Mouse (Mus musculus) CD8-positive naive resting alpha-beta T cell, adult 2 months (primary cell): ENCODE measurements around the gene Id4.

Experiments
- DNase-seq, 2 experiments: peaks; one replicate each; pipeline ENCODE4 v3.0.0; 2022; ENCODE audit warnings: low read depth in 2 of 2, low spot score in 2 of 2

Id4 gene

DNA sequence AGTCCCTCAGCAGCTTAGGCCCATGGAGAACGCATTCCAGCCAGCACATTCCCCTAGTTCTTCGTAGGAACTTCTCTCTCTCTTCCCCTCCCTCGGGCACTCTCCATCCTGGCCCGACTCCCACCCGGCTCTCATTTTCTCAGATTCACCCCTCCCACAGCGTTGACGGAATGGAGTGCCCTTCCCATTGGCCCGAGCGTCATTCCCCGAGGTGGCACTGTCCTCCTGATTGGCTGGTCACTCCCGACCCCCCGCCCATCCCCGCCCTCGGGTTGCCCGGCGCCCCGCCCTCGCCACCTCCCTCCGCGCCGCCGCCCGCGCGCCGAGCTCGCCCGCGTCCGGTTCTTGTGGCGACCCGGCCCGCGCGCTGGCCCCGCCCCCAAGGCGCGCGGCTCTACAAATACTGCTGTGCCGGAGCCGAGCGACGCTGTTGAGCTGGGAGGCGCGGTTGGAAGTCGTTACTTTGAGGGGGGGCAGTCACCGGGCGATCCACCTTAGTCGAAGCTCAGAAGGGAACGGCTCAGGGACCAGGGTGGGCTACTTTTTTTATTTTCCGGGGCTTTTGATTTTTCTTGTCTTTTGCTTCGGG, at the start of gene Id4:
TSS of gene Id4 (plus strand) at position 539 of the 589 bp plus-strand sequence.
- no peak for DNase-seq

DNA sequence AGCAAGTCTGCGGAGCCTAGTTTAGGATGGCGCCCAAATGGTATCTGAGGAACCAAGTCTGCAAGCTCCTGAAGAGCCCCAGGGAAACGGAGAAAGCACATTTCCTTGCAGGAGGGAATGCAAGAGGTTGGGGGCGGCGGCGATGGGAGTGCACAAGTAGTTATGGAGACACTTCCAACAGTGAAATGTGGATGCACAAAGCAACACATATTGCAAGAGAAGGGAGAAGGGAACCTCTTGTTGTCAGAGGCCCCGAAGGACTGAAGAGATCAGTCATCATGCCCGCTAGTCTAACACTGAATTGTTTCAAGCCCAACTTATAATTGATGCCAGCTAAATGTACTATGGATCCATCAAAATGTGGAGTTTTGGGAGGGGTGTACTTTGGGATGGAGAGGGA, 33.9 kb upstream of the Id4 start:
- DNase-seq, result no peak

DNA sequence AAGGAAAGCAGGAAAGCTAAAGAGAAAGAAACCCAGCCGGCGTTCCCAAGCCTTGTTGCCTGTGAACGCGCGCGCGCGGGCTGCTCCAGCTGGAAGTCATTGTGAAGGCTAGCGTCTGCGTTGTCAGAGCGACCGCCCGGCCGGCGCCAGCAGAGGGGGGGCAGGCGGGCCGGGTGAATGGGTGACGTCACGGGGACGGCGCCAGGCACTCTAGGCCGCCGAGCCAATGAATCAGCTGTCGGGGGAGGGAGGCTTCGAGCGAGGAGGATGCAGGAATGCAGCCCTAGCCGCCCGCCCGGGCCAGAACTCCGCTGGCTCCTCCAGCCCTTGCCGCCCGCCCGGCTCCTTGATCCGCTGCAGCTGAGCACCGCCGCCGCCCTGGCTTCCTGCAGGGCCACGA, 33.3 kb upstream of the Id4 start:
- DNase-seq, result no peak

DNA sequence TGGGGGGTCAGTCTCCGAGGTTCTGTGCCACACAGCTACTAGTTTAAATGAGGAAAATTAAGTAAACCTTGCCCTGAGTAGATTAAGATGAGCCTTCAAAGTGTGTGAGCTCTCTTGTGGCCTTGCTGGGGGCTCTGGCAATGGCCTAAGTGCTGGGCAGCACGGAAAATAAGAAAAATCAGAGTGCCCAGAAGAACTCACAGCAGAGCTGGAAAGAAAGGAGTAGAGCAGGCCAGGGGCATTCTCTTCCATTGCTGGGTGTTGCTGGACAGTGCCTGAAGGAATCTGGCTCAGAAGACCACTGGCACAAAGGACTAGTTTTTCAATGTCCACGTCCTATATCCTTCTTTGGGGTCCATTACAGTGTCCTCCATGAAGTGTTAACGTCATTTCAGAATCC, 32.9 kb upstream of the Id4 start:
- DNase-seq, result no peak

DNA sequence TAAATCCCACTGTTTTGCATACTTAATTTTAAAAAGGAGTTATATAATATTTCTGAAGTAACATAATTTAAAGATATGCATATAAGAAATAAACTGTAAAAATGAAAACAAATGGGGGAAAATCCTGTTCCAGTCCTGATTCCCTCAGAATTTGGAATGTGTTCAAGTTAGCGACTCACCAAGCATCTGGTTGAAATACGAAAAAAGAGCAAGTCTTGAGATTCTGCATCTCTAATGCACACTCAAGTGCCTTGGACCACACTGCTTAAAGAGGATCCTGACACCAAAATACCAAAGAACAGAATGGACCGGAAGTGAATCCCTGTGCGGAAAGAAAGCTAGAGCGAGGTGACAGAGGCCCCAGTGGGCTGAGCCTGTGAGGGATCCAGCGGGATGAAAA, 30.0 kb upstream of the Id4 start:
- no peak for DNase-seq

DNA sequence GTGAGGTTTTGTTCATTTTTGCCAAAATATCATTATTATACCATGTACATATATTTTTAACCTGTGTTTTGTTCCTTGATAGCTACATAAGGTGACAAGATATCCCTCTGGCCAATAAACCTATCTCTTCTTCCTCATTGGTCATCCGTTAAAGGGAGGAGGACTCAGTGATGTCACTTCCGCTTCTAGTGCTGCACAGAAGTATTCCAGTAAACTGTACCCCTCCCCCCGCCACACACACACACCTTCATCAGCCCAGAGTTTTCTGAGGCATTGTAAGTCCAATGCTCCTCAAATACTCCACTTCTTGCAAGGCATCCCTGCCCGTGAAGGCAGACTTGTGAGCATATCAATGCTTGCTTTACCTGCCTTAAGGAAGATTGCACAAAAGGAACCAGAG, 24.6 kb upstream of the Id4 start:
- DNase-seq, result no peak

DNA sequence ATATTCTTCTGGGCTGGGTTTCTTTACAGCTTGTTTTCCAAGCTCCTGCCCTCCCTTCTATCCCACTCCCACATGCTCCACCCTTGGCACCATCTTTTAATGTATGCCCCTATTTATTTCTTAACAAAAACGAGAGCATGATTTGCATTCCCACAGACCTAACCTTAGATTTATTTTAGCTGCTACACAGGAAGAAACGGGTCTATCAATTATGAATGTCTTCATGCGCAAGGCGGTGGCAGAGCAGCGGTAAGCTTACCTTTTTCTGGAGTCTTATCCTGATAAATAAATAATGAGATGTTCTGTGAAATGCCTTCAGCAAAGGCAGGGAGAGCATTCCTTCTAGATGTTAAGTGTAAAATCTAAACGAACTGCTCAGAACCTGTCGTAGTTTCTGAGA, 24.2 kb upstream of the Id4 start:
- DNase-seq, result no peak

DNA sequence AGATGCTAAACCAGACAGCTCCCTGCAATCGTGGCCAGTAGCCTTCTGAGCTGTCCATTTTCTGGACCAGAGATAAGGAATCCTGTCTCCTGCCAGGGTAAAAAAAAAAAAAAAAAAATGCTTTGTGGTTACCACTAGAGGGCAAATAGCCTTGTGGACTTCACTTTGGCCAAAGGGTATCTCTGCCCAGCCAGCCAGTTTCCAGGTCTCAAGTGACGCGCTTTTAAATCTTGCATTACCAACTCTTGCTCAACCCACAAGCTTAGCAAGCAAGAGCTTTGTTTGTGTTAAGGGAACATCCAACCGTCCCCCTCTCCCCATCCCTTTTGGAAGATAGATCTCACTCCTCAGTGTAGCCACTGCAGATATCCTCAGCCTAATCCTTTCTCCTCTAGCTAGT, 23.5 kb upstream of the Id4 start:
- no peak for DNase-seq

DNA sequence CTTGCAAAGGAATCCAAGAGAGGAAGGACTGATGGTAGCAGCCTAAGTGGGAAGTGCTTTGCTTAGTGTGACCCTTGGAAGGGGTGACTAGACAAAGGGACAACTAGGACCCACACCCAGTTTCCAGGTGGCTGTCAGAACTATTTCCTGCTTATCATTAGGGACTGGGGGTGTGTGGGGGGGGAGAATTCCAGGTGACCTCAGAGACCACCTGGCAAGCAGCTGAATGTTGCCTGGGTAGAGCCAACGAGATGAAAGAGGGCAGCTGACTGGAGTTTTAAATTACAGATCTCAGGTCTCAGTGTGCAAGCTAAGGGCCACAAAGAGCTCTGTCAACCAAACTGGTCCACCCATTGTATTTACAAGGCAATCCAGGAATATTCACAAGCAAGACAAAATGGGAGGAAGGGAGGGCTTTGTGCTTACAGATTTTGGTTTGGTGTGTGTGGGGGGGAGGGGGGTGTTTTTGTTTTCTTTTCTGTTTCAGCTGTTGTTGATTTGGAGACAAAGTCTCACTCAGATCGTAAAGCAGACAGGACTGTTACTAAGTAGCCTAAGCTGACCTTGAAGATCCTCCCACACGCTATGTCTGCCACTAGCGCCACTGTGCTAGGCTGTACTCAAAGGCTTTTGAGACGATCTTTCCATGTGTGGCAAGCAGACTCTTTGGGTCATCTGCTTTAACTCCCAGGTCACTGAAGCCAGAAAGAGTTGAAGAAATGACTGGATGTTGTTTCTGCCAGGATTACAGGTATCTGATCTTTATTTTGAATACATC, 15.6 kb upstream of the Id4 start:
- DNase-seq, result no peak

DNA sequence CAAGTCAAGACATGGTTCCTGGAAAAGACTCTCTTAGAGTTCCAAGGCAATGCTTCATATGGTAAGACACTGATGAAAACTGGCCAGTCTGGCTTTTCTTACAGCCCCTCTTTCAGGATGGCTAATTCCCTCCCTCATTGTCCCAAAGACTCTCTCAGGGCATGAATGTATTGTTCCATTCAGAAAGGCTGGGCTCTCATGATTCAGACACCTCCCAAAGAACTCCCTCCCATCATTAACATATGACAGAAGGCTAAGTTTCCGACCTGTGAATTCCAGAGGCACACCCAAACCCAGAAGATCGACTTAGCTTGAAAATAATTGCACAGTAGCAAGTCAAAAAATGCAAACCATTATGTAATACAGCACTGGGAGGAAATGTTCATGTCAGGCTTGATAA, 8.5 kb upstream of the Id4 start:
- no peak for DNase-seq

DNA sequence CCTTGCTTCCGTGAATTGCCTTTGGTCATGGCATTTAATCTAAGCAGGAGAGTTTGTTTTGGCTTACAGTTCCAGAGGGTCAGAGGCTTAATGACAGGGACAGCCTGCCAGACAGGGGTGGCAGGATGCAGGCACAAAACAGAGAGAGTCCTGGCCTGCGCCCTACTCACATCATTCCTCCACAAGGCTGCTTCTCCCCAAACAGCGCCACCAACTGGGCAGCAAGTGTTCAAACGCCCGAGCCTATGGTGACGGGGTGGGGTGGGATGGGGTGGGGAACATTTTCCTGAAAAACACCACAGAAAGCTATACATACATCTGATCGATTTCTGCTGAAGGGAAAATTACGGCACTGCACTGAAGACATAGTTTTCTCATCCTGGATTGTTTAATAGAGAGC, 6.0 kb upstream of the Id4 start:
- DNase-seq, result no peak

DNA sequence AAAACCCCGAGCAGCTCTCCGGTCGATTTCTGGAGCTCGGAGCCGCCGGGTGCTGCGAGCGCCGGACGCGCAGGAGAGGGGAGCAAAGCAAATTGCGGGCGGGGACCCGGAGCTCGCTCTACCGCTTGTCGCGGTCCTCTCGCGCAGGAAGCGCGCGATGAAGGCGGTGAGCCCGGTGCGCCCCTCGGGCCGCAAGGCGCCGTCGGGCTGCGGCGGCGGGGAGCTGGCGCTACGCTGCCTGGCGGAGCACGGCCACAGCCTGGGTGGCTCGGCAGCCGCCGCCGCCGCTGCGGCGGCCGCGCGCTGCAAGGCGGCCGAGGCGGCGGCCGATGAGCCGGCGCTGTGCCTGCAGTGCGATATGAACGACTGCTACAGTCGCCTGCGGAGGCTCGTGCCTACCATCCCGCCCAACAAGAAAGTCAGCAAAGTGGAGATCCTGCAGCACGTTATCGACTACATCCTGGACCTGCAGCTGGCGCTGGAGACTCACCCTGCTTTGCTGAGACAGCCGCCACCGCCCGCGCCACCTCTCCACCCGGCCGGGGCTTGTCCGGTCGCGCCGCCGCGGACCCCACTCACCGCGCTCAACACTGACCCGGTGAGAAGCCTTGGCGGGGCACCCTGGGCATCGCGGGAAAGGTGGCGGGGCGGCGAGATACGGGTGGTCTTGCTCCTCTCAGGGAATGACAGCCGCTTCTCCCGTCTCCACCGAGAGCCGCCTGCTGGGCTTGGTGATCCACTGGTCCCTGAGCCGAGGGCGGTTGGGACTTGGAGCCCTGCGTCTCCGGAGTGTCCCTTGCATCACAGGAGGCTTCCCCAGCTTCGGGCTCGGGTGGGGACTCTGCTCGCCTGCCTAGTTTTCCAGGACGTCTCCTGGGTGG, 553 bp downstream of the Id4 start:
- no peak for DNase-seq

DNA sequence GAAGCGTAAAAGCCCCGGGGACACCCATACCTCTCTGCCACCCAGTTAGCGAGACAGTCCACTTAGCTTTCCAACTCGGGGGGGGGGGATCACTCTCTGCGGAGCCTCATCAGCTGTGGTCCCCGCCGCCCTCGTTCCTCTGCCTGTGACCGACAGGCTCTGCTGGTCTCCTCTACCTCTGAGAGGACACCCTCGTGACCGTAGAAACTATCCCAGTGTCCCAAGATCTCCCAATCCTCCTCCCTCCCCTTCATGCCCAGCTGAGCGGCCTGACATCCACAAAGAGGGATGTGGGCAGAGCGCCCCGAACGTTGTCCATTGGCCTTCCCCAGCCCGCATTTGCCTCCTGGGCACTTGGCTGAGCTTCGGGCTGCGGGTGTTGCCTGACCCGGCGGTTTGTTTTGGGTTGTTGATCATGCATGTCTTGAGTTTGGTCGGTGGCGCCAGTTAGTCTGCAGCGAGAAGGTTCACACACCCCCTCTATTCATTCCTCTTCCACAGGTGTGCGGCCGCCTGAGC, 1.5 kb downstream of the Id4 start:
- no peak for DNase-seq

DNA sequence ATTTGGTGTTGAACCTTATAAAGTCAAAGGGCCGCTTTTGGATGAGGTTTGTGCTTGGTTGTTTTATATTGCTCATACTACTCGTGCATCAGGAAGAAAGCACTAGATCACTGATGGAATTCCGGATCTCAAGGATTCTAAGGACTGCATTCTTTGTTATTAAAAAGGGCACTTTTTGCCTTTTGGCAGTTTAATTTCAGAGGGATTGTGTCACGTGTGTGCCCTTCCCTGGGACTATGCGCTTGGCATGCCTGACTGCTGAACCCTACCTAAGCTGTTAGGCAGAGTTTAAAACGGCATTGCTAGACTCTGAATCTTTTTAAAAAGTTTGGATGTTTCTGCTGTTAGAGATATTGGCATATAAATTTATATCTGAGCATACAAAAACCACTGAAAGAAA, 4.0 kb downstream of the Id4 start:
- DNase-seq, result no peak

DNA sequence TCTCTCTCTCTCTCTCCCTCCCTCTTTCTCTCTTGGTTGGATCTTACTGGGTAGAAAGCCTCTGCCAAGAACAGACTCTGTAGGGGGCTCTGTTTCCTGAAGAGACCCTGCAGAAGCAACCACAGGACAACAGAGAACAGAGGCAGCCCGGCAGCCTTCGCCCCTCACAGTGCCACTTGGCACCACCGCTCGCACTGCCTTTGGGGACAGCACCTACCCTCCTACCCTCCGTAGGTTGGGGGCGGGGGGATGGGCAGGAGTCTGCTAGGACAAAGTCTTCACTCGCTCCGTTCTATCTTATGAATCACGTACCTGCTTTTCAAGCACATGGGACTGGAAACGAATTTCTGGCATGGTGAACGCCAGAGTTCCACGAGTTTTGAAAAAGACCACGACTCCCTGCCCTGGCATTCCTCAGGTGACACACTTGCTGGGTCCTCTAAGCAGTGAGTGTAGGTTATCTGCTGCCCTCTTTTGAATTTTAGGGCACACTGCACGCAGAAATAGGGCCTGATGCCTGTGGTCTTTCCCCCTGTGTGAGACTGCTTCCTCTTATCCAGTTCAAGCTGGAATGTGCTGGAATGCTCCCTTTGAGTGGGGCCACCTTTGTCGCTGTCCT, 12.5 kb downstream of the Id4 start:
- no peak for DNase-seq

DNA sequence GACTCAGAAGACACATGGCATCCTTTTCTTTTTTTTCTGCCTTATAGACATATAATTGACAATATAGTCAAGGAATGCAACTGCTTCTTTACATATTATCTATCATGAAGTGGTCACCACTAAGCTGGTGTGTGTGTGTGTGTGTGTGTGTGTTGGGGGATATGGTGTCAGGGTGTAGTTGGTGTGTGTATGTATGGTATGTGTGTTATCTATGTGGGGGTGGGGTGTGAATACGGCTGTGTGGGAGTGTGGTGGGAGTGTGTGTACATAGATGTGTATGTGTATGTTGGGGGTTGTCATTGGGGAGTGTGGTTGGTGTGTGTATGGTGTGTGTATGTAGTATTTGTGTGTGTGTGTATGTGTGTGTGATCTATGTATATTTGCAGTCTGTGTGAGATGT, 13.1 kb downstream of the Id4 start:
- DNase-seq, result no peak

DNA sequence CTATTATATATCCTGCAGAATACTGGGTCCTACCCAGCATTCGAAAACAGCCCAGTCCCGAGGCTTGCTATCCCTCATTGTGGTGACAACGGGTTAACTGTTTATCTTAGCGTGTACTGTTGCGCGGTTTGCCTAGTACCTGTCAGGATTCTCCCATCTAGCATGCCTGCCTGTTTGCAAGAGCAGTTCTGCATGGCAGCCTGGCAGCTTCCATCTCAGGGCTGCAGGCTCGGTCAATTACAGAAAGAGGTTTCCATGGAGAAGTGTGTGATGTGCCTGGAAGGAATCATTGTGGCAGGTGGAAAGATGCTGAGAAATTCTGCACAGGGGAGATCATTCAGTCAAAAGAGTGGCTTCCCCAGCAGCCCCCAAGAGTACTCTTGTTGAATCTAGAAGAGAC, 16.0 kb downstream of the Id4 start:
- DNase-seq, result no peak

DNA sequence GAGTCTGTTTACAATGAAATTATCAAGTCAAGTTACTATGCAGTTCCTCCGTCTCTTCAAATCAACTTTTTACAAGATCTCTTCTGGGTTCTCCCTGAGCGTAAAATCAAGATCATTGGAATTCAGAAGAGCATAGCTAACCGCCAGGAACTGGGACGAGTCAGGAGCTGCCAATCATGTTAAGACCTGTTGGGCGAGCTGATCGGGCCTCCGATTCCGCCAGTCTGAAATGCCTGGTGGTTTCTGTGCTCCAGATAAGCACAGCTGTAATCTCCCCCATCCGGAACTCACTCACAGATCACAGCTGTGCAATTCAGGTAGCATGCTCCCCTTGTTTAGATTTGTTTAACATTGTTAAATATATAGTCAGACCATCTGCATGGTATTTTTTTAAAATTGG, 23.4 kb downstream of the Id4 start:
- DNase-seq, result no peak

DNA sequence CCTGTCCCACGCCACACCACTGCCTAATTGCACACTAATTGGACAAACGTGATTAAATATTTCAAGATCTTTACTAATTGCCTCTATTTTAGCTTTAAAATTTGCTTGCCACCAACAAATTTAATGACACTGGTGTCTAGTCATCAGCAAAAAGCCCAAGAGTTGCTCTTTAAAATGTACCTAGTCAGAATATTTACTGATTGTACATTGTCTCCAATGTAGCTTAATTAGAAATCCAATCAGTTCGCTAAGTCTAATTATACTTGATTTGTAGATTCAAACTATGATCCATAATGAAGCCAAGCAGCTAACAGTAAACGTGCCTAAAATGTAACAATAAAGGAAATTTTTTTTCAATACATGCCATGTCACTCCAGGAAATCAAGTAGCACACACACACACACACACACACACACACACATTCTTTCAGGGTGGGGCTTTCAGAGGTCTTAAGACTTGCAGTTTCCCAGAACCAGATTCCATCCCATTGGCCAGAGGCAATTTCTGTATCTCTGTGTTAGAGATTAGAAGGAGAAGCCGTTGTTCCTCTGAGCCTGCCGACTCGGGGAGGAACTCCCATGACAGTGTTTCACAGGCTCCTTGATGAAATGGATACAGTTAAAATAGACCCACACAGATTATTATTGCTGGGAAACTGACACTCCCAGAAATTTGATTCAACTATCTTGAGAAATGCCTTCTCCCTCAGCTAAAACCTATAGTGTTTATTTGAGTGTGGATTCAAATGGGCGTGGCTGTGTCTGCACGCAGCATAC, 24.1 kb downstream of the Id4 start:
- DNase-seq, result no peak

DNA sequence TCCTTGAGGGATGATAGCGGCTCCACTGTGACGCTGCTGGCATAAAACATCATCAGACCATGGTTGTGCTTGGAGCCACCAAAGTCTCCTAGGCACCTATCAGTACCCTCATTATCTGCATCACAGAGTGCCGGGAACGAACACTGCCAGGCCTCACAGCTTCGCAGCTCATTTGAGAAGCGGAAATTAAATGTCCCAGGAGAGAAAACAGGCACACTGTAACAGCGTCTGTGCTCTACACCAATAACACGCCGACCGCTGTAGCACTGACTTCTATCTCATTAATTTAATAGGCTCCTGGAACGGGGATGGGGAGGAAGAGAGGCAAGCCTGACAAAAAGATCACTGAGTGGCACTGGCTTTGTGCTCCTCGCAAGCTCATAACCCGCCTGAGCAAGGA, 29.4 kb downstream of the Id4 start:
- DNase-seq, result no peak

DNA sequence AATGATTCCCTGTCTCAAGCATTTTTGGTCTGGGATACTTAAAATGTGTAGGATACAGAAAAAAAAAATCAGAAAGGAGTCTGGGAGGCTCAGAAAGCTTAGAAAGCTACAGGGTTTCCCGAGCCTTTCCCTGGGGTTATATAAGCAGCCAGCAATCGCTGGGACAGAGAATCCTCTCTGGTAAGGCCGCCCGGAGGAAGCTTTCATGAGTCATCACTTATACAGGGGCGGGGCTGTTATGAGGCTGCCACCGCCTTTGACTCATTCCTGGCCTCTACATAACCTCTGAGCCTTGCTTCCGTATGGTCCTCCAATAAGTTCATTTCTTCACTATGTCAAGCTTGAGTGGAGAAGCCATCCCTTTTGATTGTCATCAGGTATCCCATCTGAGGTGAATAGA, 53.5 kb downstream of the Id4 start:
- no peak for DNase-seq
